Mouse (Mus musculus): ENCODE data around the gene Tbc1d13. TPM values are rescaled to one million over a fixed set of nuclear protein-coding genes. Genes with fewer than 3 reads are reported as not detected.

Tbc1d13 gene
- total and polyA plus RNA-seq, 2 experiments, result 25.8 to 42.6 TPM

DNA sequence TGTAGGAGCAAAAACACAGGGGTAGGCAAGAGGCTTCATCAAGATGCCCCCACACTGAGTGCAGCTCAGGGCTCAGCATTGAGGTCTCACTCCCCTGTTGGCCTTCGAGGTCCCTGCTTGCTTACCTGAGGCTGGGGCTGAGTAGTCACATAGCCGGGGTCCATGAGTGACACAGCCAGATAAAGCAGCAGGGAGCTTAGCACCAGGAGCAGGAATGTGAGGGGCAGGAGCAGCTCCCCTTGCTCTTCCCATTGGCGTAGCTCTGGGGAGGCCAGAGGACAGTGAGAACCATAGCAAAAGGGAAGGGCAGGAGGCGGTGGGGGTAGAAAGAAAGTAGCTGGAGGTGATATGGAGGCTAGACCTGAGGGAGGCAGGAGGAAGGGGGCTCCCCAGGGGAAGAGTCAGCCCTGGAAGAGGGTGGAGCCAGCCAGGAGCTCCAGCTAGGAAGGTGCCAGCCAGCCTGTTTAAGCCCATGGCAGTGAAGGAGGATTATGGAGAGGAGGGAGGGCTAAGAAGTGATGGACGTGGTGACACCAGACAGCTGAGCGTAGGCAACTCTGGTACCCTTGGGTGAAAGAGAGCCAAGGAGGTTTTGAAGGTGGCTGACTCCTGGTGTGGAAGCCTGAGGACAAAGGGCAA is 41.1 kb upstream of the Tbc1d13 start:
- Histone ChIP-seq H3K27me3 (ENCODE audit: control insufficient read depth, insufficient read depth, low read length) (no peaks in the 10 kb centered on the region), H3K27ac (replicated peaks; ENCODE audit: insufficient read depth, low read depth, low read length) (no peak overlapping the region), H3K9ac (ENCODE audit: low read depth, low read length) (no peak overlapping the region), H3K36me3 (ENCODE audit: control insufficient read depth, insufficient read depth, low read length) (no peaks in the 10 kb centered on the region), H3K79me2 (ENCODE audit: control insufficient read depth, insufficient read depth, low read length) (no peaks in the 10 kb centered on the region), H3K4me3 (ENCODE audit: insufficient read depth, low read depth, low read length) (no peak overlapping the region), H3K4me1 (ENCODE audit: control insufficient read depth, insufficient read depth, low read length) (no peaks in the 10 kb centered on the region)
- no peak for DNase-seq (ENCODE audit: extremely low read depth, low read depth, low spot score)
- TF ChIP-seq CTCF (IDR thresholded peaks at IDR 0.05; ENCODE audit: low read depth, low read length), result no peak
- no peak for TF ChIP-seq POLR2A (IDR thresholded peaks at IDR 0.05; ENCODE audit: extremely low read depth, insufficient read depth, low read length)
- 92% methylated on average over 6 of the region's 6 CpGs for WGBS

GRCm38 (mm10) chr2:30093471-30094207 is 39.9 kb upstream of the Tbc1d13 start, which contains the start of gene Zdhhc12:
TSS of gene Zdhhc12 (minus strand) at chr2:30093648.
- WGBS, result under 1% methylated on average over 51 of the region's 51 CpGs
- peak within 1 kb of the TSS; percentile 59 for H3K27ac ChIP-seq (replicated peaks; ENCODE audit: insufficient read depth, low read depth, low read length)
- H3K79me2 ChIP-seq (ENCODE audit: control insufficient read depth, insufficient read depth, low read length), result no peaks in the 10 kb centered on the region
- TF ChIP-seq CTCF (IDR thresholded peaks at IDR 0.05; ENCODE audit: low read depth, low read length) (no peak), POLR2A (IDR thresholded peaks at IDR 0.05; ENCODE audit: extremely low read depth, insufficient read depth, low read length) (0 out of 2 replicates have a peak, but pooled peaks have one; percentile 13)
- no peaks in the 10 kb centered on the region for H3K36me3 ChIP-seq (ENCODE audit: control insufficient read depth, insufficient read depth, low read length)
- peak within 1 kb of the TSS; percentile 88 for H3K4me3 ChIP-seq (ENCODE audit: insufficient read depth, low read depth, low read length)
- peak within 1 kb of the TSS; percentile 86 for H3K9ac ChIP-seq (ENCODE audit: low read depth, low read length)
- no peaks in the 10 kb centered on the region for H3K4me1 ChIP-seq (ENCODE audit: control insufficient read depth, insufficient read depth, low read length)
- DNase-seq (ENCODE audit: extremely low read depth, low read depth, low spot score), result peak; percentile 93
- no peaks in the 10 kb centered on the region for H3K27me3 ChIP-seq (ENCODE audit: control insufficient read depth, insufficient read depth, low read length)

- 4% methylated on average over 13 of the region's 13 CpGs for WGBS
Observed at GRCm38 (mm10) chr2:30094208-30094588, 39.3 kb upstream of the Tbc1d13 start.

GRCm38 (mm10) chr2:30095882-30096527 is 37.5 kb upstream of the Tbc1d13 start:
- peak; percentile 47 for DNase-seq (ENCODE audit: extremely low read depth, low read depth, low spot score)
- no peaks in the 10 kb centered on the region for H3K36me3 ChIP-seq (ENCODE audit: control insufficient read depth, insufficient read depth, low read length)
- no peaks in the 10 kb centered on the region for H3K4me1 ChIP-seq (ENCODE audit: control insufficient read depth, insufficient read depth, low read length)
- no peaks in the 10 kb centered on the region for H3K79me2 ChIP-seq (ENCODE audit: control insufficient read depth, insufficient read depth, low read length)
- no peak overlapping the region for H3K9ac ChIP-seq (ENCODE audit: low read depth, low read length)
- no peak for TF ChIP-seq POLR2A (IDR thresholded peaks at IDR 0.05; ENCODE audit: extremely low read depth, insufficient read depth, low read length)
- TF ChIP-seq CTCF (IDR thresholded peaks at IDR 0.05; ENCODE audit: low read depth, low read length), result peak; percentile 75
- H3K27me3 ChIP-seq (ENCODE audit: control insufficient read depth, insufficient read depth, low read length), result no peaks in the 10 kb centered on the region
- 87% methylated on average over 2 of the region's 2 CpGs for WGBS
- H3K27ac ChIP-seq (replicated peaks; ENCODE audit: insufficient read depth, low read depth, low read length), result no peak overlapping the region
- no peak overlapping the region for H3K4me3 ChIP-seq (ENCODE audit: insufficient read depth, low read depth, low read length)

More at GRCm38 (mm10) chr2:30094208-30094588, 39.3 kb upstream of the Tbc1d13 start:
- no peaks in the 10 kb centered on the region for H3K27me3 ChIP-seq (ENCODE audit: control insufficient read depth, insufficient read depth, low read length)
- H3K9ac ChIP-seq (ENCODE audit: low read depth, low read length), result peak overlapping the region; percentile 66
- no peak for DNase-seq (ENCODE audit: extremely low read depth, low read depth, low spot score)
- peak overlapping the region; percentile 59 for H3K27ac ChIP-seq (replicated peaks; ENCODE audit: insufficient read depth, low read depth, low read length)
- H3K79me2 ChIP-seq (ENCODE audit: control insufficient read depth, insufficient read depth, low read length), result no peaks in the 10 kb centered on the region
- peak overlapping the region; percentile 88 for H3K4me3 ChIP-seq (ENCODE audit: insufficient read depth, low read depth, low read length)
- H3K4me1 ChIP-seq (ENCODE audit: control insufficient read depth, insufficient read depth, low read length), result no peaks in the 10 kb centered on the region
- TF ChIP-seq CTCF (IDR thresholded peaks at IDR 0.05; ENCODE audit: low read depth, low read length) (no peak), POLR2A (IDR thresholded peaks at IDR 0.05; ENCODE audit: extremely low read depth, insufficient read depth, low read length) (no peak)
- no peaks in the 10 kb centered on the region for H3K36me3 ChIP-seq (ENCODE audit: control insufficient read depth, insufficient read depth, low read length)

GRCm38 (mm10) chr2:30100214-30100613 is 33.3 kb upstream of the Tbc1d13 start:
- no peak overlapping the region for H3K4me3 ChIP-seq (ENCODE audit: insufficient read depth, low read depth, low read length)
- no peak for TF ChIP-seq POLR2A (IDR thresholded peaks at IDR 0.05; ENCODE audit: extremely low read depth, insufficient read depth, low read length)
- TF ChIP-seq CTCF (IDR thresholded peaks at IDR 0.05; ENCODE audit: low read depth, low read length), result no peak
- H3K27me3 ChIP-seq (ENCODE audit: control insufficient read depth, insufficient read depth, low read length), result no peaks in the 10 kb centered on the region
- no peak overlapping the region for H3K27ac ChIP-seq (replicated peaks; ENCODE audit: insufficient read depth, low read depth, low read length)
- H3K79me2 ChIP-seq (ENCODE audit: control insufficient read depth, insufficient read depth, low read length), result no peaks in the 10 kb centered on the region
- no peaks in the 10 kb centered on the region for H3K4me1 ChIP-seq (ENCODE audit: control insufficient read depth, insufficient read depth, low read length)
- peaks cover 7% of the 10 kb centered on the region; the same call in 1 of the 2 replicates for H3K36me3 ChIP-seq (ENCODE audit: control insufficient read depth, insufficient read depth, low read length)
- 61% methylated on average over 4 of the region's 4 CpGs for WGBS
- DNase-seq (ENCODE audit: extremely low read depth, low read depth, low spot score), result no peak
- H3K9ac ChIP-seq (ENCODE audit: low read depth, low read length), result no peak overlapping the region

All from liver, adult 2 months (tissue).